ENCODE assay signal across 8 mouse cellular contexts in genomic region chr17:34604511-34605237, GRCm38 (mm10). TPM values are rescaled to one million over a fixed set of nuclear protein-coding genes. Genes with fewer than 3 reads are reported as not detected.
DNase-seq lines count a peak whose midpoint lies in the region; ATAC-seq lines count a peak whose summit lies in the region.

No protein-coding gene starts in this region.

- peak overlapping the region; percentile 85 for H3K27ac ChIP-seq in midbrain, embryonic 14.5 days (replicated peaks; ENCODE audit: low read depth, low read length)

- no peaks in the 10 kb centered on the region for H3K9me3 ChIP-seq in midbrain, embryonic 14.5 days (ENCODE audit: control insufficient read depth, low read length)

- H3K4me2 ChIP-seq in midbrain, embryonic 14.5 days (ENCODE audit: low read length) = peak overlapping the region; percentile 97

- DNase-seq in adrenal gland, adult (ENCODE audit: inconsistent age in 2 of 2, low spot score in 1 of 2) = peak; percentile 82 to 94
- DNase-seq in adrenal gland, adult 18-20 months (ENCODE audit: low spot score in 2 of 2) = no peak
- peak; percentile 93 for DNase-seq in adipocyte (ENCODE audit: low spot score)
- DNase-seq in gastrocnemius, postnatal 25 days = peak; percentile 65
- DNase-seq in kidney, postnatal 4 days = peak; percentile 34 to 50
- DNase-seq in midbrain, embryonic 14.5 days = no peak
- DNase-seq in left cerebral cortex, adult 18-20 months (ENCODE audit: low spot score in 2 of 2) = no peak
- DNase-seq in left cerebral cortex, adult 9 months (ENCODE audit: low spot score in 2 of 2) = no peak

- peak overlapping the region; percentile 93 for H3K4me3 ChIP-seq in midbrain, embryonic 14.5 days (replicated peaks; ENCODE audit: low read depth, low read length)

- 16% methylated on average over 24 of the region's 24 CpGs for WGBS in midbrain, embryonic 14.5 days

- no peaks in the 10 kb centered on the region for H3K27me3 ChIP-seq in midbrain, embryonic 14.5 days (ENCODE audit: control insufficient read depth, insufficient read depth, low read length)

- H3K9ac ChIP-seq in midbrain, embryonic 14.5 days (replicated peaks; ENCODE audit: low read length) = peak overlapping the region; percentile 90

- no peak for ATAC-seq in midbrain, embryonic 14.5 days (ENCODE audit: low FRiP score, low TSS enrichment)

- peaks cover 28% of the 10 kb centered on the region for H3K4me1 ChIP-seq in midbrain, embryonic 14.5 days (ENCODE audit: control insufficient read depth, insufficient read depth, low read length)

- peaks cover 17% of the 10 kb centered on the region for H3K36me3 ChIP-seq in midbrain, embryonic 14.5 days (ENCODE audit: control insufficient read depth, insufficient read depth, low read length)

RNA-seq across cellular contexts. Expression of gene Agpat1, which starts 0.6 kb away (rescaled TPM):
- total RNA-seq in adrenal gland, adult 18-20 months (2021) = 100 to 1,000 TPM; 106 to 112 TPM
- total RNA-seq in gastrocnemius, postnatal 25 days (2021) = 10 to 100 TPM; 53.6 to 56.9 TPM
- 122 and 123 TPM in 2 replicates for polyA plus RNA-seq in midbrain, embryonic 14.5 days (2014; fragmentation: Nextera tagmentation; extraction: Ambion mirVana)
- total RNA-seq in left cerebral cortex, adult 18-20 months (2021) = 100 to 1,000 TPM; 165 to 169 TPM

RNA-seq across cellular contexts. Expression of gene Rnf5, which starts 1.2 kb away (rescaled TPM):
- total RNA-seq in adrenal gland, adult 18-20 months (2021) = 10 to 100 TPM; 71.8 to 86.7 TPM
- 10 to 100 TPM; 16.4 to 19.2 TPM for total RNA-seq in gastrocnemius, postnatal 25 days (2021)
- 223 and 269 TPM in 2 replicates for polyA plus RNA-seq in midbrain, embryonic 14.5 days (2014; fragmentation: Nextera tagmentation; extraction: Ambion mirVana)
- total RNA-seq in left cerebral cortex, adult 18-20 months (2021) = 10 to 100 TPM; 74.2 to 75.9 TPM

RNA-seq across cellular contexts. Expression of gene Ager, which starts 7.0 kb away (rescaled TPM):
- under 1 TPM; 0.73 to 0.86 TPM for total RNA-seq in adrenal gland, adult 18-20 months (2021)
- total RNA-seq in gastrocnemius, postnatal 25 days (2021) = under 1 TPM in 1 of 2 experiments, not detected in 1; 0.24 TPM
- polyA plus RNA-seq in midbrain, embryonic 14.5 days (2014; fragmentation: Nextera tagmentation; extraction: Ambion mirVana) = 1.2 and 1.4 TPM in 2 replicates
- under 1 TPM; 0.45 to 0.58 TPM for total RNA-seq in left cerebral cortex, adult 18-20 months (2021)

RNA-seq across cellular contexts. Expression of gene Egfl8, which starts 11.1 kb away (rescaled TPM):
- 1 to 10 TPM; 1.9 to 3.9 TPM for total RNA-seq in adrenal gland, adult 18-20 months (2021)
- 1 to 10 TPM; 2.8 to 3.1 TPM for total RNA-seq in gastrocnemius, postnatal 25 days (2021)
- 6.7 and 9.5 TPM in 2 replicates for polyA plus RNA-seq in midbrain, embryonic 14.5 days (2014; fragmentation: Nextera tagmentation; extraction: Ambion mirVana)
- 1 to 10 TPM; 3.2 to 3.4 TPM for total RNA-seq in left cerebral cortex, adult 18-20 months (2021)

RNA-seq across cellular contexts. Expression of gene Pbx2, which starts 13.6 kb away (rescaled TPM):
- 10 to 100 TPM; 32.4 to 40.9 TPM for total RNA-seq in adrenal gland, adult 18-20 months (2021)
- total RNA-seq in gastrocnemius, postnatal 25 days (2021) = 10 to 100 TPM; 12.1 to 13.6 TPM
- 12.8 and 13.5 TPM in 2 replicates for polyA plus RNA-seq in midbrain, embryonic 14.5 days (2014; fragmentation: Nextera tagmentation; extraction: Ambion mirVana)
- 10 to 100 TPM; 58.4 to 64.5 TPM for total RNA-seq in left cerebral cortex, adult 18-20 months (2021)

Comparison
In these comparisons a context has a peak if more than half of its experiments do, and no peak if none do; other contexts are left out.
1. DNase-seq: peak in adrenal gland, adult (2 of 2), adipocyte (single experiment), gastrocnemius, postnatal 25 days (single experiment) and kidney, postnatal 4 days (2 of 2); none in adrenal gland, adult 18-20 months (0 of 2), midbrain, embryonic 14.5 days (single experiment), left cerebral cortex, adult 18-20 months (0 of 2) and left cerebral cortex, adult 9 months (0 of 2).